26 mouse cellular contexts compared by ENCODE assay signal in genomic region chr11:68961596-68961995, GRCm38 (mm10). TPM values are rescaled to one million over a fixed set of nuclear protein-coding genes. Genes with fewer than 3 reads are reported as not detected.
"Had no signal": no experiment of that assay in that cellular context is flagged by ENCODE, and none has a peak within 500 bp of the region (broad histone marks: within the 10 kb centered on the region; RNA-seq: fewer than 3 reads in every experiment).

No protein-coding gene starts in this region.

- H3K4me2 ChIP-seq: limb, embryonic 15.5 days; liver, embryonic 11.5 days; lung, embryonic 14.5 days; stomach, embryonic 15.5 days had no signal

- H3K4me1 ChIP-seq: limb, embryonic 15.5 days; stomach, embryonic 15.5 days had no signal

- H3K9ac ChIP-seq: limb, embryonic 12.5 days; limb, embryonic 15.5 days; liver, embryonic 14.5 days; liver, postnatal 0 days; lung, embryonic 14.5 days; stomach, embryonic 15.5 days had no signal

- H3K27ac ChIP-seq: limb, embryonic 12.5 days; limb, embryonic 15.5 days; liver, embryonic 14.5 days; macrophage; midbrain, embryonic 10.5 days; stomach, embryonic 15.5 days had no signal

- H3K27me3 ChIP-seq: stomach, embryonic 15.5 days had no signal

- H3K36me3 ChIP-seq: limb, embryonic 12.5 days; limb, embryonic 15.5 days; midbrain, embryonic 10.5 days; stomach, embryonic 15.5 days had no signal

- H3K9me3 ChIP-seq: limb, embryonic 12.5 days; limb, embryonic 15.5 days; midbrain, embryonic 10.5 days; stomach, embryonic 15.5 days had no signal

- ATAC-seq: liver, postnatal 0 days; lung, postnatal 0 days had no signal

- H3K4me3 ChIP-seq: limb, embryonic 12.5 days; limb, embryonic 15.5 days; midbrain, embryonic 10.5 days; stomach, embryonic 15.5 days had no signal

- DNase-seq: kidney, adult 11 months; kidney, adult 8-10 months; kidney, postnatal 14 days; kidney, postnatal 4 days; left cerebral cortex, postnatal 4 days; liver, postnatal 0 days; lung, embryonic 14.5 days; midbrain, embryonic 14.5 days; right cerebral cortex, adult 18-20 months; right cerebral cortex, postnatal 25 days; spleen, adult 18-20 months; thymus, postnatal 25 days had no signal

RNA-seq across cellular contexts. Expression of gene Arhgef15, which starts 4.3 kb away (rescaled TPM):
- polyA plus RNA-seq: macrophage had no signal

RNA-seq across cellular contexts. Expression of gene Odf4, which starts 34.7 kb away (rescaled TPM):
- total RNA-seq: layer of hippocampus, adult 18-20 months; megakaryocyte, adult 5-6 weeks had no signal
- polyA plus RNA-seq: kidney, embryonic 16.5 days; limb, embryonic 12.5 days; limb, embryonic 15.5 days; liver, embryonic 11.5 days; liver, embryonic 14.5 days; liver, postnatal 0 days; lung, embryonic 14.5 days; lung, postnatal 0 days; macrophage; midbrain, embryonic 10.5 days; neural tube, embryonic 11.5 days; stomach, embryonic 15.5 days; thymus, postnatal 0 days; urinary bladder, adult 2 months had no signal
